Mouse (Mus musculus) cerebellum, postnatal 10 days (tissue): Measurements from ENCODE around the gene Dnah10.
A peak's percentile ranks its signal among the peaks of the same experiment; 100 is the strongest.

Experiments
- DNase-seq, 2 experiments: peaks; one replicate each; pipeline ENCODE4 v3.0.0; 2021; ENCODE audit warnings: mixed read lengths in 2 of 2

Gene Dnah10

GRCm38 (mm10) chr5:124873096-124873495 lies 148.2 kb downstream of the Dnah10 start:
- DNase-seq, result no peak

DNA sequence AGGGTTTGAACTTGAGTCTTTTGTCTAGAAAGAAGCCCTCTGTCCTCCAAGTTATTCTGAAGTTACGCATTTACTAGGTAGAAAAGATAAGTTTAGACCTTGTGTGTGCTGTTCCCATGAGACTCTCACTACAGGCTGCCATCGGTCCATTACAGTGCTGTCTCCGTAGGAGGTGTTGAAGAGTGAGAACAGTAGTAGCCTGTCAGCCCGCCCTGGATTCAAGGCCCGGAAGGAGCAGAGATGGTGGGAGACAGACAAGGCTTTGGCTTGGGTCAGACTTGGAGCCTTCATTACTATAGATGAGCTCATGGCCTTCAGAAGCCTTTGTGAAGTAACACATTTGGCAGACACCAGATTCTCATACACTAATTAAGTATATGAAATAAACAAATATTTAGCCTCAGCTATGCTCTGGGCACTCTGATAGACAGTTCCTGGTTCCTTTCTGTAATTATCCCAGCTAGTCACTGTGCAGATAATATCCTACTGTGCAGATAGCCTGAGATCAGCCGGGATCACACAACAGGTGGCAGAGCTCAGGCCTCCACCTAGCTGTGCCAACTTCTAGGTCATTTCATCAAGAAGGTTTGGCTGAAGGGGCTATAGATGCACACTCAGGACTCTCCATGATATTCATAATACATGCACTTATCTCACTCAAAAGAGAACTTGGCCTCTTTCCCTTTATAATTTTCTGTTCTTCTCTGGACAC lies 149.2 kb downstream of the Dnah10 start:
- no peak for DNase-seq

DNA sequence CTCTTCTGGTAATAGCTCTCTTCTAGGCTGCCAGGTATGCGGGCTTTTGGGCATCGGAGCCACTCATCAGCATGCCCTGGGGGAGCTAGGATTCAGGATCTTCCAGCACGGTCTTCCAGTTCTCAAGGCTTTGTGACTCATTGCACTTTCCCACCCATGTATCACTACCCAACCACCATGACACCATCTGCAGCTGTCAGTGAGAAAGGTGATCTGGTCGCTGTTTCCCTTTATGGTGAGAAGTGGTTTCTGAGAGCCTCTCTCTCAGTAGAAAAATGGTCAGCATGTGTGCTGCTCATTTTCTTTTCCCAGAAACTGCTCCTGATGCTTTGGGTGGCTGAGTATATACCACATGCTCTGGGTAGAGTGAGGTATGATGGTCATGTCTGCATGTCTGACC lies 154.4 kb downstream of the Dnah10 start:
- DNase-seq, result no peak

GRCm38 (mm10) chr5:124879801-124880200 lies 154.9 kb downstream of the Dnah10 start:
- peak in 1 of 2 experiments; percentile 34 for DNase-seq

- DNase-seq, result peak; percentile 85 to 87
These were observed 159.0 kb downstream of the Dnah10 start for GRCm38 (mm10) chr5:124883877-124884276.
